Mouse (Mus musculus) fibroblast of lung, adult 2 months (primary cell): ENCODE measurements around the gene Epo.

Experiments
- DNase-seq: peaks from one replicate; pipeline ENCODE4 v3.0.0-alpha.2; 2011; ENCODE audit warnings: low read depth

Epo gene

GRCm38 (mm10) chr5:137476964-137477363 lies 56.1 kb downstream of the Epo start, which contains the start of gene Zan:
TSS of gene Zan (minus strand) at chr5:137477064.
- no peak for DNase-seq

- DNase-seq: no peak
These were observed 58.7 kb downstream of the Epo start for GRCm38 (mm10) chr5:137474351-137474750.

DNA sequence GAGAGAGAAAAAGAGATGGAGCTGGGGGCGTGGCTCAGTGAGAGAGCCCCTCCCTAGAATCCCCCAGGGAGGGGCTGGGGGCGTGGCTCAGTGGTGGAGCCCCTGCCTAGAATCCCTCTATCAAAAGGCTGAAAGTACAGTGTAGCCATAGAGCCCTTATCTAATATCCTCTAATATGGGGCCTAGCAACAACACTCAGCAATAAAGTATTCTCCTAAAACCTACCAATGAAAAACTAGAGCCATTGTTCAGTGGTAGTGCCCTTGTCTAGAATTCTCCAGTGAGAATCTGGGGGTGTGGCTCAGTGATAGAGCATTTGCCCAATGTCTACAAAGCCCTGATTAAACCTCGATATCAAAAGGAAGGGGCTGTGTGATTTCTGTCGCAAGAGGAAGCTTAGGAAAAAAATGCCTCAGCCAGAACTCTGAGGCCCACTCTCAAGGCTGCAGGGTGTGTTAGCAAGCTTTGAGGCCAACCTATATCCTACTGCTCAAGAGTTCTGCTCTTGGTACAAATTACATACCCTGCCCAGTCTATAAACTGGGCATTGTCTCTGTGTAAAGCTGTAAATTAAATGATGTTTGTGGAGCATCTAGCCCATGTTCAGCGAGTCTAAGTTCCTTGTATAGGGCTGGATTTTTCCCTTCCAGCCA lies 60.7 kb downstream of the Epo start:
- no peak for DNase-seq

- DNase-seq: no peak
These were observed 66.1 kb downstream of the Epo start for GRCm38 (mm10) chr5:137466946-137467345.

DNA sequence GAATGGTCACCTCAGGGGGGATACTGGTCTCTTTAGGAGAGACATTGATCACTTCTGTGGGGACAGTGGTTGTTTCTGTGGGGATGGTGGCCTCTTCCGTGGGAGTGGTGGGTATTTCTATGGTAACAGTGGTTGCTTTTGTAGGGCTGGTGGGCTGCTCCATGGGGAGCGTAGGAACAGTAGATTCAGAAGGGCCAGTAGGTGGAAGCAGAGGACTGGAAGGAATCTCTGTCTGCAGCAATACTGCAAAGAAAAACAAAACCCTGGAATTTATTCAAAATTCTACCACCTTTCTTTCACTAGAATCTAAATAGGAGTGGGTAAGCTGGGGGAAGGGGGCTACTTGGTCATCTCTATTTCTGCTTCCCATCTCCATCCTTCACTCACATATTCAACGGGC lies 68.0 kb downstream of the Epo start:
- DNase-seq: no peak

GRCm38 (mm10) chr5:137455866-137456591 lies 77.0 kb downstream of the Epo start:
- no peak for DNase-seq

DNA sequence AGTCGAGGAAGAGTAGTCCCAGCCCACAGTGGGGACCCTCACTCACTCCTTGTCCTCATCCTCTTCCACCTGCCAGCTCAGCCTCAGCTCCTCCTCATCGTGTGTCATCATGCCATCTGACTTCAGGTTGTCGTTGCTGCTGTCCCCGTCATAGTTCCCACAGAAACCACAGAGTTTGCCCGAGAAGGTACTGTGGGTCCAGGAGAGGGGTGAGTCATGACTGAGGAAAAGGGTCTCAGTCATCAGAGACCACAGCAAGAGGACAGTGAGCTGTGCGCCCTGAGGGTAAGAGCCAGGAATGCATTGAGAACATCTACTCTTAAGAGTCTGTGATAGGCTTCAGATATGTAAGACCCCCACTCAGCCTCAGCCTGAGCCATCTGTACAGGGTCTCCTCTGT lies 77.8 kb downstream of the Epo start:
- no peak for DNase-seq

- DNase-seq: no peak
These were observed 87.5 kb downstream of the Epo start for GRCm38 (mm10) chr5:137445536-137445935.

- peak; percentile 93 for DNase-seq
These were observed 92.7 kb downstream of the Epo start for GRCm38 (mm10) chr5:137440216-137440855.

DNA sequence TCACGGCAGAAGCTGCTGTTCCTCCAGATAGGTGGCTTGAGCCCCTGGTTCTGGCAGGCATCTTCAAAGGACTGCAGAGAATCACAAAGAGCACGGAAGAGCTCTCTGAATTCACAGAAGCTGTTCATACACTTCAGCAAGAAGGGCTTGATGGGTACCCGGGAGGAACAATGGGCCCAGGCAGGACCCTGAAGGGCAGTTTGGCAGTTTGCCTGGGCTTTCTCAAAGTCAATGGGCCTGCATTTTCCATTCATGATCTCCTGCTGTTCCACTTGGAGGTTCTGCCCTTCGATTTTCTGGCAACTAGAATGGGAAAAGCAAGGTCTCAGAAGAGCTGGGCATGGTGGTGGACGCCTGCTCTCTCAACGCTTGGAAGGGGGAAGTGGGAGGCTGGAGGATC lies 99.2 kb downstream of the Epo start:
- DNase-seq: no peak
